Mouse (Mus musculus) CD4-positive helper T cell, adult 2 months (primary cell): Measurements from ENCODE around the gene Zfp51.
"Not testable (repeated sequence)": the region's sequence is repeated elsewhere in the genome, so short reads cannot be mapped to it uniquely, and the experiment has no call there.

ENCODE experiments used
- DNase-seq: peaks from one replicate; pipeline ENCODE4 v3.0.0-alpha.2; 2012; ENCODE audit warnings: low read depth, missing footprints, low spot score

The Zfp51 gene

GRCm38 (mm10) chr17:21450138-21450704 lies at the start of gene Zfp51:
Zfp51 (plus strand) TSS chr17:21450374.
- DNase-seq, result peak; percentile 97

- peak; percentile 86 for DNase-seq
Measured at GRCm38 (mm10) chr17:21422664-21423599, 27.2 kb upstream of the Zfp51 start, which contains the start of gene Zfp54. Zfp54 (plus strand) TSS chr17:21423227.

GRCm38 (mm10) chr17:21438806-21439400 lies 11.3 kb upstream of the Zfp51 start:
- not testable (repeated sequence) for DNase-seq

GRCm38 (mm10) chr17:21449669-21450068 lies 505 bp upstream of the Zfp51 start:
- peak; percentile 88 for DNase-seq

GRCm38 (mm10) chr17:21463550-21463949 lies 13.4 kb downstream of the Zfp51 start:
- peak; percentile 84 for DNase-seq

DNA sequence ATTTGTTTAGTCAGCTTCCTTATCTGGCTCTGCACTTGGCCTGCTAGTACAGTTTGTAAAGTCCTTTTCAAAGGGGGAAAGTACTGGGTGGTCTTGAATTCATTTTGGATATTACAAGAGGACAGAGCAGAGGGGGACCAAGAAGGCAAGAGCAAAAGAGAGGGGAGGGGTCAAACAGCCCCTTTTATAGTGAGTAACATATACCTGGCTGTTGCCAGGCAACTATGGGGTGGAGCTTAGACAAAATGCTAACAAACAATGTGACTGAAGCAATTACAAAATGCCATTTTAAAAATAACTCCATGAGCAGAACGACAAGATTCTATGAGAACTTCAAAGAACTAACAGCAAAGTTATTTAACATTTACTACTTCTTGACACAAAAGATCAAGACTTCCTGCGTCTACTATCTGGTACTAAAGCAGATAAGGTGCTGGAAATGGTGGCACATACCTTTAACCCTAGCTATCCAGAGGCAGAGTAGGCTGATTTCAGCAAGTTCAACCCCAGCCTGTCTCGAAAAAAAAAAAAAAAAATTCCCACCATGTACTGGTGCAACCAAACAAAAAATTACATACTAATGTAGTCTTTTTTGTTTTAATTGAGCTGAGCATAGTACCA lies 22.0 kb downstream of the Zfp51 start:
- peak; percentile 50 for DNase-seq

GRCm38 (mm10) chr17:21472653-21473307 lies 22.6 kb downstream of the Zfp51 start:
- DNase-seq, result no peak

DNA sequence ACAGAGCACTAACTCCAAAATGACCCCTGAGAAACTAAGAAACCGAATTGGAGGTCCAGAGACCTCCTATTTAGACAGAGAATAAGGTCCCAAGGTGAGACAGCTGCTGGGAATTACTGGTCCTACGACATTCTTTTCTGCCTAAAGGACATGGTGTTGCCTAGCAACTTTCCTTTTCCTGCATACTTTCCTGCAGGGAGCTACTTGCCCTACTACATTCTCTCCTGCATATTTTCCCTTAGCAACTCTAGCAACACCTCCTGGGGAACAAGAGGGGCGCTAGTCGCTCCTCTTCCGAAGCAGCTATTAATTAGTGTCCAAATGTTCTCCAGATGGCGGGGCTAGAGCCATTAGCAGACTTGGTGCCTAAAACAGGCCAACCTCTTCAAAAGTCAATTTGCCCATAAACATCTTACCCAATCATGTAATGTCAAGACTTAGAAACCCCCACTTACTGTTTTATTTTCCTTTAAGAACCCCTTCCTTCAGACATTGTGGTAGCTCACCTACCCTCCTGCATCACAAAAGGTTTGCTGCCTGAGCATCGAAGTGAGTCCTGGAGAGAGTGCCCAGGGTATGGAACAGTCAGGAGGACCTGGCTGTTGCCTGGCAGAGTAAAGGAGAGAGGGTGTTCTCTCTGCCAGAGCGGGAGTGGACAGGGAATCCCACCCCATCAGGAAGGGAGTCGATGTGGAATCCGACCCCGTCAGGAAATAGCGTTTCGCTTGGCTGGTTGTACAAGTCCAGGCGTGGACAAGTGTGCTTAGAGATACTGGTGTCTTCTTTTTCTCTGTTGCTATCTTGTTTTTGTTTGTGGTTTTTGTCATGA lies 23.4 kb downstream of the Zfp51 start:
- peak; percentile 63 for DNase-seq

DNA sequence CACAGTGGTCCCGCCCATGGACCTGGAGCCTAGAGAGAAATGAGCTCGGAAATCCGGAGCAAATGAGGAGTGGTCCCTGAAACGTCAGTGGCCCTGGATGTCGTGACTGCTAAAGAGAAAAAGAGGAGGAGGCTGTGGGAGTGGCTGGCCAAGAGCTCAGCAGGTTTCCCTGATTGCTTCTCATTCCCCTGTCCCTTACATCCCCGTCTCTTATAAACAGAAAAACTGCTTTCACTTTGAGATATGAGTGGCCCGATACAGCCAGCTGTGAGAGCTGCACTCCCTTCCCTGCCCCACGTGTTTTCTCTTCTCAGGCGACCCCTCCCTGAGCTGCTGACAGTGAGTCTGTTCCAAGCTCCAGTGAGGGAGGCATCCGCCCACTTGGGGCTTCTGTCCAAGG lies 24.6 kb downstream of the Zfp51 start:
- peak; percentile 70 for DNase-seq

DNA sequence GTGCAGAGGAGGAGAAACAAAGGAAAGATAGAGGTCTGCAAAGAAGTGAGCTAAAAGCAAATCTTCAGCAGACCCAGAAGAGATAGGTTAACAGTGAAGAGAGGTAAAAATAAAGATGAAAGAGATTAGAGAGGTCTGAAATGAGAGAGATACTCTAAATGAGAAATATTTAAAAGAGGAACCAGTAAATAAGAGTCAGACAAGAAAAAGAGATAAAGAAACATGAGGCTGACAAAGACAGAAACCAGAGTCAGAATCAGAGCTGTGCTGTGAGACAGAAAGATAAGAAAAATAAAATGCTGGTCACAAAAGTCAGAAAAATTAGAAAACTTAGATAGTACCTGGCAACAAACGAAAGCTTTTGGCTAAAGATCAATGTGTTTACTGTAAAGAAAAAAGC lies 25.1 kb downstream of the Zfp51 start:
- DNase-seq, result not testable (repeated sequence)

- not testable (repeated sequence) for DNase-seq
Measured at GRCm38 (mm10) chr17:21476351-21476750, 26.2 kb downstream of the Zfp51 start.

GRCm38 (mm10) chr17:21478103-21478777 lies 28.1 kb downstream of the Zfp51 start:
- peak; percentile 25 for DNase-seq

- peak; percentile 89 for DNase-seq
Measured at GRCm38 (mm10) chr17:21488760-21489499, 38.8 kb downstream of the Zfp51 start, which contains the start of gene Zfp53. Zfp53 (plus strand) TSS chr17:21488998.

DNA sequence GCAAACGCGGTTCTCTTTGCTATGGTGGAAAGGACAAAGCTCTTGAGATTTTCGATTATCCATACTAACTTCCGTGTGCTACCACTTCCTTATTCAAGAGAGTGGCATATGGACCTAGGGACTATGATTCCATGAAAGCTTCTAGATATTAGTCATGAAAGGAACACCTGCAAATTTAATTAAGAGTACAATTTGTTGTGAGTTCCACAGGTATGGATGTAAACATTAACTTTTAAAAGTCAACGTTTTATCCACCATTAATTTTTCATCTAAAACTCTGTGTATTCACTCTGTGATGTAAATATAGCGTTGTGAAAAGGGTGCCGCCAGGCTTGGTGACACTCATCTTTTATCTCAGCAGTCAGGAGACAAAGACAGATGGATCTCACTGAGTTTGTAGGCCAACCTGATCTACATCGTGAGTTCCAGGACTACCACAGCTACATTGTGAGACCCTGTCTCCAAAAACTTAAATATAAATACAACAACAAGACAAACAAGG lies 39.4 kb downstream of the Zfp51 start:
- peak; percentile 31 for DNase-seq

DNA sequence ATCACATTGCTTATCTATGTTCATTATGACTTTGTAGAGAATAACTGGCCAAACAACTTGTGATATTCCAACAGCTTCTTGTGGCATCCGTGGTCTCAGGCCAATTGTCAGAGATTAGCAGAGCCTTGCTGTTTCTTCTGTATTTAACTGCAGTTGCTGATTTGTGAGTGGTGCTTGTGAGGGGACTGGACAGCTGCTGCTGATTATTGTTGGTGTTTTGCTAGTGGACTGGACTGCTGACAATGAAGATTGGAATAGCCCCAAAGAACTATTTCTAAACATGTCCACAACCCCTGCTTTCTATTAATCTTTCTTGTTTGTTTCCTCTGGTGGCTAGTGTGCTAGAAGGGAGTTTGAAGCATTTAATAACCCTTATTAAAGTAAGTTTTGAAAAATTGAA lies 51.2 kb downstream of the Zfp51 start:
- DNase-seq, result no peak

GRCm38 (mm10) chr17:21504524-21504923 lies 54.4 kb downstream of the Zfp51 start:
- DNase-seq, result no peak

- no peak for DNase-seq
Measured at GRCm38 (mm10) chr17:21506258-21506657, 56.1 kb downstream of the Zfp51 start.

DNA sequence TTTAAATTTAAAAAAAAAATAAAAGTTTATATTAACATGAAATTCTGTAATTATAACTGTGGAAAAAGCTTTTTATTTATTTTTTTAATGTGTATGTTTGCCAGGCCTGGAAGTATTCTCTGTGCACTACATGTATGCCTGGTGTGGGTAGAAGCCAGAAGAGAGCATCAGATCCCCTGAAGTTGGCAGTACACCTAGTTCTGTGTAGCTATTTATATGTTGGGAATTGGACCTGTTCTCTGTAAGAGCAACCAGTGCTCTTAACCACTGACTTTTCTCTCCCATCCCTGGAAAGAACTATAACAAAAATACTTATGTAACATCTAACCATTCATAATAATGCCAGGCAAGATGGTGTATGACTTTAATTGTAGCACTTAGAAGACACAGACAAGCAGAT lies 59.6 kb downstream of the Zfp51 start:
- no peak for DNase-seq
